Mouse (Mus musculus): ENCODE measurements around the gene Ptprt.

DNA sequence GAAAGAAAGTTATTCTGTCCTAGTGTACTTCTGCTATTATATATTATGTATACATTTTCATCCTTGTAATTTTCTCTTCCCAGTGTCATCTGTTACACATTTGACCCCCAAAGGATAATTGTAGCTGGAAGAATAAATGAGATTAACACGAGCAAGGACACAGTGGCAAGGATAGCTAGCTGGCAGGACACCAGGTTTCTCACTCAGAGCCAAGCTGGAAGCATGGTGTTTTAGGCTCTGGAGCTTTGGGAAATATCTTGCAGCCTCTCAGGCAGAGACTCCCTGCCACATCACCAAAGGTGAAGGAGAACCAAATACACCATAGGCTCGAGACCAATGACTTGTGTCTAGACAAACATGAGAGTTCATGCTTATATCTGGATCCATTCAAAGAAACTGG, 1141.3 kb downstream of the Ptprt start:
- TF ChIP-seq CTCF (IDR thresholded peaks at IDR 0.05; ENCODE audit: low read depth) (no peak), EP300 (IDR thresholded peaks at IDR 0.05; ENCODE audit: low read depth) (no peak)
